Mouse (Mus musculus) heart, embryonic 10.5 days (tissue): ENCODE results near the gene Hoxa7. TPM values are rescaled to one million over a fixed set of nuclear protein-coding genes. Genes with fewer than 3 reads are reported as not detected.

ENCODE experiments used
- DNase-seq: peaks from one replicate; pipeline ENCODE4 v3.0.0-alpha.2; 2017; ENCODE audit warnings: low spot score
- H3K27ac ChIP-seq: fragments of 300-500 bp; sonication (generic); 2 replicates; pipeline ENCODE4 v1.5.1; 2016; ENCODE audit warnings: mild to moderate bottlenecking
- H3K27me3 ChIP-seq: fragments of 300-500 bp; sonication (generic); 2 replicates; pipeline ENCODE4 v1.6.1; 2016; ENCODE audit warnings: mild to moderate bottlenecking; ENCODE audit not compliant: poor library complexity, insufficient read depth, severe bottlenecking
- H3K36me3 ChIP-seq: fragments of 300-500 bp; sonication (generic); 2 replicates; pipeline ENCODE4 v1.6.1; 2016; ENCODE audit warnings: mild to moderate bottlenecking, moderate library complexity
- H3K4me1 ChIP-seq: fragments of 300-500 bp; sonication (generic); 2 replicates; pipeline ENCODE4 v1.6.1; 2016; ENCODE audit warnings: mild to moderate bottlenecking
- H3K4me3 ChIP-seq: fragments of 300-500 bp; sonication (generic); 2 replicates; pipeline ENCODE4 v1.5.1; 2016; ENCODE audit warnings: mild to moderate bottlenecking, moderate library complexity
- H3K9me3 ChIP-seq: fragments of 300-500 bp; sonication (generic); 2 replicates; pipeline ENCODE4 v1.6.1; 2016; ENCODE audit warnings: mild to moderate bottlenecking, moderate library complexity
- WGBS: fragments of 180-500 bp; shearing (Covaris S2); methylation state at CpG from one replicate; pipeline ENCODE4 v1.1.7; 2016; 5-methylcytosine and 5-hydroxymethylcytosine counted together
- polyA plus RNA-seq: library from polyadenylated mRNA; unstranded; fragments of >200 nt; fragmentation: Nextera tagmentation; extraction: Ambion mirVana; gene quantifications from 2 replicates; pipeline ENCODE4 v1.2.1, GENCODE M21; 2016

Gene Hoxa7
- polyA plus RNA-seq, 1 experiment from 2014 or later, result 2.5 TPM

- no peaks in the 10 kb centered on the region for H3K9me3 ChIP-seq
- no peak overlapping the region for H3K4me3 ChIP-seq
- WGBS, result 4% methylated on average over 4 of the region's 4 CpGs
- no peak for DNase-seq
- H3K27ac ChIP-seq, result no peak overlapping the region
- H3K4me1 ChIP-seq, result peaks cover 42% of the 10 kb centered on the region
- no peaks in the 10 kb centered on the region for H3K36me3 ChIP-seq
- peaks cover 100% of the 10 kb centered on the region for H3K27me3 ChIP-seq
Observed at GRCm38 (mm10) chr6:52206882-52207683, 14.6 kb downstream of the Hoxa7 start.

DNA sequence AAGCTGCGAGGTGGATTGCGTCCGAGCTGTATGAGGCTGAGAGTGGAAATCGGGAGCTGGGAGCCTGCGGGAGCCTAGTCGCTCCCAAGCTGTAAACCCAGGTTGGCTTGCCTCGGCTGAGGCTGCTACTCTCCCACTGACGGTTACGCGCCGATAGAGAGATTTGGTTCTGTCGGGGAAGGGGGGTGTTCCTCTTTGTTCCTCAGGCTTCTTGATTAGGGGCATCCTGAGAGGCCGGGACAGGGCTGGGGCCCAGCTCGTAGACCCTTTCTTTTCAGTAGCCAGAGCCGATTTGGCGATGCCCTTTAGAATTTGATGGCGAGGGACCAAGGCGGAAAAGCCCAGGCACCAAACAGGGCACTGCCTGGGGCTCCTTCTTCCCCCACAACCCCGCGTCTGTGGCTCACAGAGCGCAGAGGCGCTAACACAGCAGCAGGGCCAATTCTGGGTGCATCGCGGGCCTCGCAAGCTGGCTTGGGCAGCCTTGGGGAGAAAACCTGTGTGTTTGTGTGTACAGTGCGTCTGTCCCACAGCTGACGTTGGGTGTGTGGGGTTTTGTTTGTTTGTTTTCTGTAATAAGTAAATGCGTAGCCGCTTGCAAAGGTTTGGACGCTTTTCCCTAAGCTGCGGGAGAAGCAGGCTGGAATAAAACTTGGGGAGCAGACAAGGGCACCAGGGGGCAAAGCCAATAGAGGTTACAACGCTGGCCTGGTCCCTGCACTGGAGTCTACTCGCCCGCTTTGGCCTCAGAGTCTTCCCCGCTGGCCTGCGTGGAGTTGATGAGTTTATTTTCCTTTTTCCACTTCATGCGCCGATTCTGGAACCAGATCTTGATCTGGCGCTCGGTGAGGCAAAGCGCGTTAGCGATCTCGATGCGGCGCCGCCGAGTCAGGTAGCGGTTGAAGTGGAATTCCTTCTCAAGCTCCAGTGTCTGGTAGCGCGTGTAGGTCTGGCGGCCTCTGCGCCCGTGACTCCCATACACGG lies 15.7 kb downstream of the Hoxa7 start:
- Histone ChIP-seq H3K4me3 (peak overlapping the region; percentile 29; the same call in 1 of the 2 replicates), H3K27ac (no peak overlapping the region; the same call in 1 of the 2 replicates), H3K36me3 (no peaks in the 10 kb centered on the region), H3K9me3 (no peaks in the 10 kb centered on the region), H3K27me3 (peaks cover 100% of the 10 kb centered on the region), H3K4me1 (peaks cover 33% of the 10 kb centered on the region)
- peak; percentile 75 for DNase-seq
- WGBS, result 2% methylated on average over 55 of the region's 55 CpGs

DNA sequence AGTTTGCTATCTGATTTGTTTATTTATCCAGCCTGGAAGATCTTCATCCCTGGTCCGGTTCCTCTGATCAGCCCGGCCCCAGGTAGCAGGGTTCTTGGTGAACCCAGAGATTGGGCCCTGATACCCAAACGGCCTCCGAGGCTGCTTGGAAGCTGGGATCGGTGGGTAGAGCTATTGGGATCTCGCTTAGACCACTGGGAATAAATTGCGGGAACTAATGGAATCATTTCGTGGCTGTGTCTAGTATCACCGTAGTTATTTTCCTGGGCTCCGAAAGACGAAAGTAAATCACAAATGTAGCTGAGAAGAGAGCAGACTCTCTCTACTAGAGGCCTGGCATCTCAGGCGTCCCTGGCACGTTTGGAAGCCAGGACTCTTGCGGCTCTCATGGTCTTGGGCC lies 16.4 kb downstream of the Hoxa7 start:
- peaks cover 100% of the 10 kb centered on the region for H3K27me3 ChIP-seq
- H3K9me3 ChIP-seq, result no peaks in the 10 kb centered on the region
- WGBS, result 2% methylated on average over 14 of the region's 14 CpGs
- no peaks in the 10 kb centered on the region for H3K36me3 ChIP-seq
- DNase-seq, result no peak
- H3K4me1 ChIP-seq, result peaks cover 33% of the 10 kb centered on the region
- H3K4me3 ChIP-seq, result no peak overlapping the region
- no peak overlapping the region for H3K27ac ChIP-seq

DNA sequence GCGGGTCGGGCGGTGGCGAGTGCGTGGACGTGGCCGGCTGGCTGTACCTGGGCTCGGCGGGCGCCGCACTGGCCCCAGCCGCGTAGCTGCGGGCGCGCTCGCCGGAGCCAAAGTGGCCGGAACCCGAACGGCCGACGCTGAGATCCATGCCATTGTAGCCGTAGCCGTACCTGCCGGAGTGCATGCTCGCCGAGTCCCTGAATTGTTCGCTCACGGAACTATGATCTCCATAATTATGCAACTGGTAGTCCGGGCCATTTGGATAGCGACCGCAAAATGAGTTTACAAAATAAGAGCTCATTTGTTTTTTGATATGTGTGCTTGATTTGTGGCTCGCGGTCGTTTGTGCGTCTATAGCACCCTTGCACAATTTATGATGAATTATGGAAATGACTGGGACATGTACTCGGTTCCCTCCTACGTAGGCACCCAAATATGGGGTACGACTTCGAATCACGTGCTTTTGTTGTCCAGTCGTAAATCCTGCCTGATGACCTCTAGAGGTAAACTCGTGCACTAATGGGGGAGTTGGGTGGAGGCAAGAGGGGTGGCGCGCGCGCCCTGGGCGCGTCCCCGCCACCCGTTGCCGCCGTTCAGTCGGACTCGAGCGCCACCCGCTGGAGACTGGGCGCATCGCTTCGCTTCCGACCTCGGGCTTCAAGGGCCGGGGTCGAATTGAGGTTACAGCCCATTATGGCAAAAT lies 17.5 kb downstream of the Hoxa7 start, which contains the start of gene Hoxa5:
Hoxa5 (minus strand) TSS at position 538 of the 703 bp plus-strand sequence.
- H3K27me3 ChIP-seq, result peaks cover 100% of the 10 kb centered on the region
- DNase-seq, result no peak

GRCm38 (mm10) chr6:52203371-52204049 lies 18.1 kb downstream of the Hoxa7 start:
- H3K27me3 ChIP-seq, result peaks cover 100% of the 10 kb centered on the region
- H3K36me3 ChIP-seq, result no peaks in the 10 kb centered on the region

More for the DNA sequence above, 17.5 kb downstream of the Hoxa7 start, which contains the start of gene Hoxa5:
- Histone ChIP-seq H3K36me3 (no peaks in the 10 kb centered on the region), H3K27ac (peak within 1 kb of the TSS; percentile 74), H3K9me3 (no peaks in the 10 kb centered on the region), H3K4me1 (peaks cover 33% of the 10 kb centered on the region), H3K4me3 (peak within 1 kb of the TSS; percentile 64)
- WGBS, result under 1% methylated on average over 65 of the region's 65 CpGs

DNA sequence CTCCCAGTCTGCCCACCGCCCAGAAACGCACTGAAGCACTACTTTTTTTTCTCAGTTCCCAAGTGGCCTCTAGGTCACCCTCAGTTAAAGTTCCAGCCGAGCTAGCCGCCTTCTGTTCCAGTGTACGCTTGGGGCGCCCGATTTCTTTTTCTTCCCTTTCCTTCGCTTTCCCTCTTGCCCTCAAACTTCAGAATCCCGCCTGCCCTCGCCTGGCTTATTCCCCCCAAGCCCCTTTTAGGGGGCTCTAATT lies 18.6 kb downstream of the Hoxa7 start:
- Histone ChIP-seq H3K27me3 (peaks cover 100% of the 10 kb centered on the region), H3K9me3 (no peaks in the 10 kb centered on the region), H3K4me3 (peak overlapping the region; percentile 64), H3K27ac (peak overlapping the region; percentile 74), H3K36me3 (no peaks in the 10 kb centered on the region), H3K4me1 (peaks cover 24% of the 10 kb centered on the region)
- DNase-seq, result no peak
- WGBS, result 0% methylated on average over 10 of the region's 10 CpGs

More at GRCm38 (mm10) chr6:52203371-52204049, 18.1 kb downstream of the Hoxa7 start:
- Histone ChIP-seq H3K4me1 (peaks cover 29% of the 10 kb centered on the region), H3K27ac (peak overlapping the region; percentile 74), H3K9me3 (no peaks in the 10 kb centered on the region), H3K4me3 (peak overlapping the region; percentile 64)
- under 1% methylated on average over 46 of the region's 46 CpGs for WGBS
- DNase-seq, result no peak

DNA sequence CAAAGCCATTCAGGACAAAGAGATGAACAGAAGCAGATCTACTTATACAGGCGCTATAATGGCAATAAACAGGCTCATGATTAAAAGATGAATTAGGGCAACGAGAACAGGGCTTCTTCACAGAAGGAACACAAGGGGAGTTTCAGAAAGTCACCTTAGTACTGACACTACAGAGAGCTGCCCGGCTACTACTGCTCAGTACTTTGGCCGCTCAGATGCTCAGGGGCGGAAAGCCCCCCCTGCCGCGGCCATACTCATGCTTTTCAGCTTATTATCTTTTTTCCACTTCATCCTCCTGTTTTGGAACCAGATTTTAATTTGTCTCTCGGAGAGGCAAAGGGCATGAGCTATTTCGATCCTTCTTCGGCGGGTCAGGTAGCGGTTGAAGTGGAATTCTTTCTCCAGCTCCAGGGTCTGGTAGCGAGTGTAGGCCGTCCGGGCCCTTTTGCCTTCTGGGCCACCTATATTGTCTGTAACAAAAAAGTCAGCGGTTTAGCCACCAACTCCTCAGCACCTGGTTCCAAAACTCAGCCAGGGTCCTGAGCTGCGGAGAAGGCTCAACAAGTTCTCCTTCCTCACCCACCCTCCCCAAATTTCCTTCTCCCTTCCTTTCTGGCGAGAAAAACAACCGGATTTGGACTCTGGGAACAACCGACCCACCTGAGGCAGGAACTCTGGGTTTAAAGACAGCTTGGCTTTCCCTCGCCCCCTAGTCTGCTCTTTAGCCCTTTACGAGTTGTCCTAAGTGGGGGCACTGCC lies 19.1 kb downstream of the Hoxa7 start:
- 2% methylated on average over 22 of the region's 22 CpGs for WGBS
- H3K27ac ChIP-seq, result peak overlapping the region; percentile 74

GRCm38 (mm10) chr6:52201269-52201668 lies 20.4 kb downstream of the Hoxa7 start:
- Histone ChIP-seq H3K27me3 (peaks cover 100% of the 10 kb centered on the region), H3K27ac (no peak overlapping the region), H3K4me1 (peaks cover 22% of the 10 kb centered on the region), H3K4me3 (no peak overlapping the region), H3K36me3 (no peaks in the 10 kb centered on the region), H3K9me3 (no peaks in the 10 kb centered on the region)
- 38% methylated on average over 1 of the region's 1 CpGs for WGBS
- DNase-seq, result no peak

More for the DNA sequence above, 19.1 kb downstream of the Hoxa7 start:
- no peak for DNase-seq
- peak overlapping the region; percentile 64 for H3K4me3 ChIP-seq
- H3K9me3 ChIP-seq, result no peaks in the 10 kb centered on the region
- H3K27me3 ChIP-seq, result peaks cover 100% of the 10 kb centered on the region
- peaks cover 22% of the 10 kb centered on the region for H3K4me1 ChIP-seq
- H3K36me3 ChIP-seq, result no peaks in the 10 kb centered on the region

- Histone ChIP-seq H3K27ac (no peak overlapping the region; the same call in 1 of the 2 replicates), H3K4me1 (peaks cover 20% of the 10 kb centered on the region), H3K27me3 (peaks cover 100% of the 10 kb centered on the region), H3K9me3 (no peaks in the 10 kb centered on the region), H3K36me3 (no peaks in the 10 kb centered on the region), H3K4me3 (no peak overlapping the region)
- 11% methylated on average over 10 of the region's 10 CpGs for WGBS
- no peak for DNase-seq
Observed at GRCm38 (mm10) chr6:52200751-52201250, 20.9 kb downstream of the Hoxa7 start.

DNA sequence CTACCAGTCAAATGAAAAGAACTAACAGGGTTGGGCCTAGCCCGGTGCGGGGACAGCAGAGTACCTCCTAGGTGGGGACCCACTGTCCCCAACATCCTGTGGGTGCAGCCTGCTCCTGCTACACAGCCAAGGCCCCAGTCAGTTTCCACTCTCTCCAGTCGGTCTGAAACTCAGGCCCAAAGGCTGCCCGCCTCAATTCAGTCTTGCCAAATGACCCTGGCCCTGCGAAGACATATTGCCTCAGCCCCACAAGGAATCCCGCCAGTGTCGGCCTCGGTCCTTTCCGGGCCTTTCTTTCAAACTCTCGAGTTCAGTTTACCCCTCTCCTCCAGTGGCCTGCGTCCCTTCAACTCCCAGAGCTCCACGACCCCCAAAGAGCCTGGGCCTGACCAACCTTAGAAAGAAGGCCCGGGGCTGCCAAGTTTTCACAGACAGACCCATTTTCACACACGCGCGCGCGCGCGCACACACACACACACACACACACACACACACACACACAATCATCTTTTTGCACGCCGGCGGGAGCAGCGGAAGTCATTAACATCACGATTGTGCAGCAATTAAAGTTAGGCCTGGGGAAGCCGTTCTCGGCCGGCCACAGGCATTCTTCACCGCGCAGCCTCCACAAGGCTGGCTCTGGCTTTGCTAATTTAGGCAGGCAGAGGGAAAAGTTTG lies 21.4 kb downstream of the Hoxa7 start:
- Histone ChIP-seq H3K4me3 (0 out of 2 replicates have a peak overlapping the region, but pooled peaks have one; percentile 18), H3K27ac (peak overlapping the region; percentile 11; the same call in 1 of the 2 replicates), H3K27me3 (peaks cover 100% of the 10 kb centered on the region), H3K9me3 (no peaks in the 10 kb centered on the region), H3K36me3 (no peaks in the 10 kb centered on the region), H3K4me1 (peaks cover 16% of the 10 kb centered on the region)
- WGBS, result 3% methylated on average over 30 of the region's 30 CpGs
- DNase-seq, result no peak

- Histone ChIP-seq H3K9me3 (no peaks in the 10 kb centered on the region), H3K27me3 (peaks cover 100% of the 10 kb centered on the region), H3K4me1 (peaks cover under 1% of the 10 kb centered on the region; the same call in 1 of the 2 replicates), H3K36me3 (no peaks in the 10 kb centered on the region), H3K4me3 (no peak overlapping the region), H3K27ac (no peak overlapping the region)
- WGBS, result under 1% methylated on average over 10 of the region's 10 CpGs
- DNase-seq, result peak; percentile 73
Observed at GRCm38 (mm10) chr6:52197271-52197670, 24.4 kb downstream of the Hoxa7 start.
